Mouse (Mus musculus): ENCODE data around the gene Hist1h1b.
A peak's percentile ranks its signal among the peaks of the same experiment; 100 is the strongest.

Gene Hist1h1b

DNA sequence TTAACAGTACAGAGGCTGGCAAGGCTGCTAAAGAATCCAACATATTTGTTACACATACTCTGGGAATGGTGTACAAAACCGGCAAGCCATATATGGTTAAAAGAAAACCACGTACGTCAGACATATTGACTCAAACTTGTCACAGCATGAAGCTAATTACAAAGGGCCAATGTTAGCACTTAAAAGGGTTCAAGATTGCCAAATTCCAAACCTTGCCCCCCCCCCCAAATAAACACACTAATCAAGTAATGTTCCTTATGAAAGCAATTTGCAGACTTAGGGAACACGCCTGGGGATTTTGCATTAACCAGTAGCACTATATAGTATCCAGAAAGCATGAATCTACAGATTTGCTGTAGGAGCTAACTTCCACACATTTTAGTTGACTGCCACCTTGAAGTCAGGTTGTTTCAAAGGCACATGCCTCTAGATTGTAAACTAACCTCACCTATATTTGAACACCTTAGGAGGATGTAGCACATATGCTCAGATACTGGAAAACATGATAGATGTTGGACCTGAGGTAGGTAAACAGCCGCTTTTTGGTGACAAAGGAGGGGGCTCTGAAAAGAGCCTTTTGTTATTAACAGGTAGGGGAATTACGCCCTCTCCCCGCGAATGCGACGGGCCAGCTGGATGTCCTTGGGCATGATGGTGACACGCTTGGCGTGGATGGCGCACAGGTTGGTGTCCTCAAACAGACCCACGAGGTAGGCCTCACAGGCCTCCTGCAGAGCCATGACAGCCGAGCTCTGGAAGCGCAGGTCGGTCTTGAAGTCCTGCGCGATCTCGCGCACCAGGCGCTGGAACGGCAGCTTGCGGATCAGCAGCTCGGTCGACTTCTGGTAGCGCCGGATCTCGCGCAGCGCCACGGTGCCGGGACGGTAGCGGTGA is 2.2 kb upstream of the Hist1h1b start:
- DNase-seq (ENCODE audit: low spot score in 2 of 2) = peak; percentile 25 to 35

DNA sequence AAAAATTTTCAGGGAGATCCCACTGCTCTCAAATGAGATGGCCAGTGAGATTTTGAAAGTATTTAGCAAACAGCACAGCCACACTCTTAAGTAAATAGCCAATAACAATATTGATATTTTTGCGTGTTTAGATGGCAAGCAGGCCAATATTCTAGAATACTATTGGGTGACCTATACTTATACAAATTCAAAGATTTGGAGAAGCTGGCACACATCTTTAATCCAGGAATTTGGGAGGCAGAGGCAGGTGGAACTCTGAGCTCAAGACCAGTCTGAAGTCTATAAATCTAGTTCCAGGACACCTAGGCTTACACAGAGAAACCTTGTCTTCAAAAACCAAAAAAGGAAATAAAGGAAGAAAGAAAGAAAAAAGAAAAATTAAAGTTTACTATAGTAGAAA is 1.2 kb upstream of the Hist1h1b start:
- no peak for DNase-seq (ENCODE audit: low spot score in 2 of 2)

DNA sequence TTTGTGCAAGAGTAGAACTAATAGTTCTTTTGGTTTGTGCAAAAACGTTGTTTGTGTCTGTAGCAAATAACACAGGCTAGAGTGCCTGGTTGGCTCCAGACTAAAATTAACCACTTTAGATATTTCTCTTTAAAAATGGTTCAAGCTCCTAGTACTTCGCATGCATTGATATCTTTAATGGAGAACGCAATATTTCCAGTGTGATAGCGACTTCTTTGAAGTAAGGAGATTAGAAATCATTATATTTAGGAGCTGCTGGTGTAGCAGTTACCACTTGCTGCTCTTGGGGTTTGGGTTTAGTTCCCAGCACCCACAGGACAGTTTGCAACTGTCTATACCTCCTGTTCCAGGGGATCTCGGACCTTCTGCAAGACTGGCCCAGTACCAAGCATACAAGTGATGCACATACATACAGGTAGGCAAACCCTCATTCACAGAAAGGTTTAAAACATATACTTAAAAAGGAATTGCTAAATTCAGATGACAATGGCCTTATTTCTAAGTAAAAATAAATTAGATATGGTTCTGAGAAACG is 663 bp upstream of the Hist1h1b start:
- no peak for DNase-seq (ENCODE audit: low spot score in 2 of 2)

DNA sequence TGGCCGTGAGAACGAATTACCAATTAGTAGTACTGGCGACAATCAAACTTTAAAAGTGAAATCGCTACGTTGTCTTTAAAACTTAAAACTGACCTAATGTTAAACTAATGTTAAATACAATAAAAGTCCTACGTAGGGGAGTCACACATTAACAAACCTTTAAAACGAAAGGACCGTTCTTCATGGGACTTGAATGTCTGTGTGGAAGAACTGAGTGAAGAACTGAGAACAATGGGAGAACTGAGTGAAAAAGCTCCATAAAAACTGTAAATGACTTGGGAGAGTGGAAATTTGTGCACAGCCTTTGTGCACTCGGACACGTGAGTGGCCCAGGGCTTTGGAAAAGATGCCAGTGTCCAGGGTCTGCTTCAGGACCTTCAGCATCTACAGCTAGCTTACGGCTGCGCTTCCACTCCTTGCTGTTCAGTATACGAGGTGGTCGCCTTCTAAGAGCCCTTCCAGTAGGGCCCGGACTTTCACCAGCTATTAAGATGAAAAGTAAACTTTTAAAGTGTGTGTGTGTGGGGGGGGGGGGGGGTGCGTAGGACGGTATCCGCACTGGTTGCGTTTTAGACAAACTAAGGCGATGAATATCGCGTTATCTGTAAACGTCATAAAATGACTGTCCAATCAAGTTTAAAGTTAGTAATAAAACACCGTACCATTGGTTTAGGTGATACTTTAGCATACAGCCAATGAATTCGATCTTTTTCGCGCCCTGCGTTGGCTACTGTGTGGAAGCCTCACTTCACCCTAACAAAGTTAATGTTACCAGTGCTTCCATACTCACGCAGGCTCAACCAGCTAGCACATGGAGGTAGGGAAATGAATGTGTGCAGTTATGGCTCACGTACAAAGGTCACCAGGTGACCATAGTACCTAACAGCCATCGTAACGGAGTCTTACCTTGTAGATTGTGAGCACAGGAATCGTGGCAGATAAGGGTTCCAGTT is 1.3 kb downstream of the Hist1h1b start:
- DNase-seq (ENCODE audit: low spot score in 2 of 2) = peak; percentile 55 to 69

- DNase-seq (ENCODE audit: low spot score in 2 of 2) = no peak
Measured at GRCm38 (mm10) chr13:21755707-21756106, 24.7 kb downstream of the Hist1h1b start.

- DNase-seq (ENCODE audit: low spot score in 2 of 2) = peak in 1 of 2 experiments; percentile 50
Measured at GRCm38 (mm10) chr13:21754294-21755001, 26.0 kb downstream of the Hist1h1b start.

DNA sequence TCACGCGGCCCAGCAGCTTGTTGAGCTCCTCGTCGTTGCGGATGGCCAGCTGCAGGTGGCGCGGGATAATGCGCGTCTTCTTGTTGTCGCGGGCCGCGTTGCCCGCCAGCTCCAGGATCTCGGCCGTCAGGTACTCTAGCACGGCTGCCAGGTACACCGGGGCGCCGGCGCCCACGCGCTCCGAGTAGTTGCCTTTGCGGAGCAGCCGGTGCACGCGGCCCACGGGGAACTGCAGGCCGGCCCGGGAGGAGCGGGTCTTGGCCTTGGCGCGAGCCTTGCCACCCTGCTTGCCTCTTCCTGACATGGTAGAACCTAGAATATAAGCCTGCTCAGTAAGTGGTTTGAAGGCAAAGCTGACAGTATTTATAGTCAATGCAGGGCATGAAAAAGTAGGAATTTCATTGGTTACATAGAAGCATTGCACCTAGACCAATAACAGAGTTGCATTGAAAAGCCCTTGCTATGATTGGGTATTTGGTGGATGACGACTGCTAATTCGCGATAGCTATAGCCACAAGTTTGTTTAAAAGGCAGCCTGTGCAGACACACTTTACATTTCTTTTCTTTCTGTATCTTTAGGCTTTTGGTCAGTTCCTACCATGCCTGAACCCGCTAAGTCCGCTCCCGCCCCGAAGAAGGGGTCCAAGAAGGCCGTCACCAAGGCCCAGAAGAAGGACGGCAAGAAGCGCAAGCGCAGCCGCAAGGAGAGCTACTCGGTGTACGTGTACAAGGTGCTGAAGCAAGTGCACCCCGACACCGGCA is 26.7 kb downstream of the Hist1h1b start, which contains the start of the genes Hist1h2ak and Hist1h2bn:
Gene Hist1h2ak, minus strand, starts transcription at position 304 of the 762 bp plus-strand sequence.
Gene Hist1h2bn, plus strand, starts transcription at position 600 of the 762 bp plus-strand sequence.
- DNase-seq (ENCODE audit: low spot score in 2 of 2) = peak; percentile 62 to 70

DNA sequence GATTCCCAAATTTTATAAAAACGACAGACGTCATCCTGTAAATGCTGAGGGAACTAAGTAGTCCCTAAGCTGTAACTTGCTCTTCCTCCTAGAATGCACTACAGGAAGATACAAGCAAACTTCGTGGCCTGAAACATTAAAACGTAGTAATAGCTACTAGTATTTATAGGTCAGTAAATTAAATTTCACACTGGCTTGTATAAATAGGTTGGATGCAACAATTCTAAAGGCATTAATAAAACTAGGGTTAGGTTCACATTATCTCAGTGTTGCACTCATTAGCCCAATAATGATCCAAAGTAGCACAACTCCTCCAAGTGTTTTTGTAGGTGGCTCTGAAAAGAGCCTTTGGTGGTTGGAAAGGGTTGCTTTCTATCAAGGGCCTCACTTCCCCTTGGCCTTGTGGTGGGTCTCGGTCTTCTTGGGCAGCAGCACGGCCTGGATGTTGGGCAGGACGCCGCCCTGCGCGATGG is 27.3 kb downstream of the Hist1h1b start:
- no peak for DNase-seq (ENCODE audit: low spot score in 2 of 2)

GRCm38 (mm10) chr13:21752356-21752755 is 28.1 kb downstream of the Hist1h1b start:
- no peak for DNase-seq (ENCODE audit: low spot score in 2 of 2)

GRCm38 (mm10) chr13:21751827-21752226 is 28.6 kb downstream of the Hist1h1b start:
- DNase-seq (ENCODE audit: low spot score in 2 of 2) = no peak

GRCm38 (mm10) chr13:21751417-21751816 is 29.0 kb downstream of the Hist1h1b start:
- no peak for DNase-seq (ENCODE audit: low spot score in 2 of 2)

- DNase-seq (ENCODE audit: low spot score in 2 of 2) = peak; percentile 90 to 96
Measured at GRCm38 (mm10) chr13:21750159-21751017, 30.0 kb downstream of the Hist1h1b start, which contains the start of gene Hist1h4k. Hist1h4k (minus strand) TSS chr13:21750505.

DNA sequence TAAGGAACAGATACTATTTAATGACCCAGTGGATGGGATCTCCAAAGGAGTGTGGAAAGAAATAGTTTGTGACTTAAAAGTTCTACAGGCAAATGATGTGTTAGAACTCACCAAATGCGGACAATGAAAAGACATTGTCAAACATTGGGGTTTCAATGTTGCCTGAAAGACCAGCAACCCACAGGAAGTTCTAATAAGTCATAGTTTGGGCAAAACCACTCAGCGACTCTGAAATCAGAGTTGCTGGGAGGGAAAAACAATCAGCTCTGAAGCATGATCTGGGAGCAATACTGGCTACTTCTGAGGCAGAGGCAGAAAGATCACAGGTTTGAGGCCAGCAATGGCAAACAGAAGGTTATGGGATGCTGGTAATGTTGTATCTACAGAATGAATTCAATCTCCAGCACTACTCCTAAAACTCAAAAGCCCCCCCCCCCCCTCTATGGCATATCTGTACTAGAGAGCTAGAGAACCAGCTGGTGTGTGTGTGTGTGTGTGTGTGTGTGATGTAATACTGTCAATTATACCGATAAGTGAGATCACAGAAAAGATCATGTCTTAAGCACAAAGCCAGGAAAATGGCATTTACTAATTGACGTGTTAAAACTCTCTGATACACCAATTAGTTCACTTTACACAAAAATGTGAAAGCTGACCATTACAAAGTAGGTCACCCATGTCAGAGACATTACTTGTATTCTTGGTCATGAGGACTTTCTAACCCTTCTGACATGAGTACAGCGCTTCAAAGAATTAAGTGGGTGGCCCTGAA is 30.9 kb downstream of the Hist1h1b start:
- no peak for DNase-seq (ENCODE audit: low spot score in 2 of 2)

DNA sequence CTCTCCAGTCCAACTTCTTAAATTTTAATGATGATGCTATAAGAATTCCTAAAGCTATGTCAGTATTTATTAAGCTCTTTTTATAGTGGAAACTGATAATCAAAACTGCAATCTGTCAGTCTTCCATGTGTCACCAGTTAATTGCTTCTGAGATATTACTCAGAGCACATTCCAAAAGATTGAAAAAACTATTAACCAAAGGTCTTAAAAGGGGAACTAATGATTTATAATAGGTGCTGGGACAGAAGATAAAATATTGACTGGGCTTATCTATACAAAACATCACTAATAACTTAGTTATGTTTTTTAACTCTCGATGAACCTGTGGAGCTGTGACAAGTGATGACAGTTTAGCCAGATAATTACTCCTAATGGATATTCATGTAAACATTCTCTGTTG is 35.4 kb downstream of the Hist1h1b start:
- no peak for DNase-seq (ENCODE audit: low spot score in 2 of 2)

GRCm38 (mm10) chr13:21734906-21735767 is 45.3 kb downstream of the Hist1h1b start, which contains the start of gene Hist1h4j:
Hist1h4j (plus strand) TSS chr13:21735064.
- DNase-seq (ENCODE audit: low spot score in 2 of 2) = peak; percentile 68 to 78

GRCm38 (mm10) chr13:21734010-21734905 is 46.2 kb downstream of the Hist1h1b start:
- peak in 1 of 2 experiments; percentile 75 for DNase-seq (ENCODE audit: low spot score in 2 of 2)
